Mouse (Mus musculus) lung, adult 2 months (tissue): ENCODE measurements around the gene Rad17.

Source experiments
- CTCF ChIP-seq: fragments of 200-500 bp; IDR thresholded peaks from 2 replicates; pipeline ENCODE4 v1.5.1; 2011; ENCODE audit warnings: mild to moderate bottlenecking, low read length, control low read depth; ENCODE audit not compliant: insufficient read depth
- POLR2A ChIP-seq: fragments of 200-500 bp; IDR thresholded peaks from 2 replicates; pipeline ENCODE4 v1.6.1; 2011; ENCODE audit warnings: low read depth, mild to moderate bottlenecking, control low read depth, low read length, borderline replicate concordance; ENCODE audit errors: extremely low read depth

DNA sequence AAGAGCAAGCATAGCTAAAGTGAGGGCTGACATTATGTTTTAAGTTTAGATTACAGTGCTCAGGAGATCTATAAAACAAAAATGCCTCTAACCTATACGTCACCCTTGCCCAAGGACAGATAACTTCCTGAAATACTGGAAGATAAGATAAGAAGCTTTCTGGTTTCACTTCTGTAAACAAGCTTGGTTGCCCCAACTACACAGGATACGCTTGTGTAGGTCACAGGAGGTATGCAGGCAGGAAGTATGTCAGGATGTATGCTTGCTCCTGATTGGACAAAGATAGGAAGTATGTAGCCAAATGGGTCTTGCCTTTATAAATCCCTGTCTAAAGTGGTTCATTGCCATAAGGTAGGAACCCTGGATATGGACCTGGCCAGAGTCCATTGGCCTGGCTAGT lies 74.9 kb downstream of the Rad17 start:
- TF ChIP-seq CTCF (no peak), POLR2A (no peak)
